Mouse (Mus musculus) megakaryocyte progenitor cell, adult 5-6 weeks (primary cell): Measurements from ENCODE around the gene Zfp985. TPM values are rescaled to one million over a fixed set of nuclear protein-coding genes. Genes with fewer than 3 reads are reported as not detected.
"Not testable (repeated sequence)": the region's sequence is repeated elsewhere in the genome, so short reads cannot be mapped to it uniquely, and the experiment has no call there.

Source experiments
- ATAC-seq: replicated peaks from 2 replicates; pipeline ENCODE4 v1.8.0; 2016; ENCODE audit warnings: mild to moderate bottlenecking, moderate TSS enrichment, inconsistent platforms; ENCODE audit not compliant: poor library complexity
- total RNA-seq, 2 experiments: library from RNA; stranded (forward) in 1 of 2; stranded (reverse) in 1 of 2; fragments of 157-497, 149-512 nt in 1 of 2; fragments of 200-1000 nt in 1 of 2; gene quantifications; 2 replicates each; pipeline versions ENCODE4 v1.2.3 to v1.2.4; 2015 to 2017

Zfp985 gene
- total RNA-seq, 2 experiments from 2014 or later, result 0.42 to 0.59 TPM

GRCm38 (mm10) chr4:147601881-147602280, 48.8 kb downstream of the Zfp985 start:
- no peak for ATAC-seq

GRCm38 (mm10) chr4:147603806-147604205, 50.7 kb downstream of the Zfp985 start:
- no peak for ATAC-seq

- ATAC-seq, result no peak
These were observed 52.4 kb downstream of the Zfp985 start for GRCm38 (mm10) chr4:147605521-147605920.

- not testable (repeated sequence) for ATAC-seq
These were observed 53.4 kb downstream of the Zfp985 start for GRCm38 (mm10) chr4:147606511-147606910.

- ATAC-seq, result peak; percentile 23; the same call in 1 of the 2 replicates
These were observed 80.8 kb downstream of the Zfp985 start for GRCm38 (mm10) chr4:147633818-147634262.

Other genes with a start within 250 kb of the Zfp985 start
- gene Zfp988, start 247.6 kb upstream of the Zfp985 start, total RNA-seq (2015), result 0.07 and 0.74 TPM in 2 replicates
- not detected in 2 replicates for gene Zfp988, start 247.6 kb upstream of the Zfp985 start, total RNA-seq (2017)
- 0.30 TPM in 1 of 2 replicates, not detected in the other for gene Zfp978, start 192.0 kb upstream of the Zfp985 start, total RNA-seq (2015)
- gene Zfp978, start 192.0 kb upstream of the Zfp985 start, total RNA-seq (2017), result not detected in 2 replicates
- gene Zfp982, start 60.9 kb upstream of the Zfp985 start, total RNA-seq (2015), result 15.3 and 23.5 TPM in 2 replicates
- gene Zfp982, start 60.9 kb upstream of the Zfp985 start, total RNA-seq (2017), result 7.7 and 12.0 TPM in 2 replicates
- 0.37 and 0.79 TPM in 2 replicates for gene Gm16503, start 13.1 kb upstream of the Zfp985 start, total RNA-seq (2015)
- 0.17 and 0.78 TPM in 2 replicates for gene Gm16503, start 13.1 kb upstream of the Zfp985 start, total RNA-seq (2017)
- gene Zfp979, start 89.2 kb downstream of the Zfp985 start, total RNA-seq (2015), result 3.8 and 5.4 TPM in 2 replicates
- 3.0 and 3.5 TPM in 2 replicates for gene Zfp979, start 89.2 kb downstream of the Zfp985 start, total RNA-seq (2017)
- gene Zfp534, start 149.3 kb downstream of the Zfp985 start, total RNA-seq (2015), result 0.05 TPM in 1 of 2 replicates, not detected in the other
- 0.07 and 0.08 TPM in 2 replicates for gene Zfp534, start 149.3 kb downstream of the Zfp985 start, total RNA-seq (2017)